Mouse (Mus musculus) ES-E14 (cell line): ENCODE data around the gene Serpina3b. TPM values are rescaled to one million over a fixed set of nuclear protein-coding genes. Genes with fewer than 3 reads are reported as not detected.

Experiments
- DNase-seq: peaks from one replicate; pipeline ENCODE4 v3.0.0-alpha.2; 2013; ENCODE audit warnings: low read depth, low spot score
- H3K27ac ChIP-seq: 2 replicates; pipeline ENCODE4 v1.5.1; 2012; ENCODE audit warnings: low read depth, mild to moderate bottlenecking, low read length, moderate library complexity, mixed read lengths; ENCODE audit not compliant: poor library complexity, insufficient read depth, severe bottlenecking
- H3K36me3 ChIP-seq: 2 replicates; pipeline ENCODE4 v1.6.1; 2012; ENCODE audit warnings: mild to moderate bottlenecking, low read length, moderate library complexity, mixed read lengths; ENCODE audit not compliant: control insufficient read depth, poor library complexity, insufficient read depth, severe bottlenecking
- H3K4me1 ChIP-seq, 2 experiments: fragments of 150-350 bp in 1 of 2; sonication (generic) in 1 of 2; 2 replicates each; pipeline ENCODE4 v1.6.1; 2012; ENCODE audit warnings: low read length in 2 of 2, mild to moderate bottlenecking in 1 of 2, mixed read lengths in 1 of 2; ENCODE audit not compliant: control insufficient read depth in 2 of 2, insufficient read depth in 2 of 2, poor library complexity in 1 of 2
- H3K4me3 ChIP-seq, 2 experiments: fragments of 150-350 bp in 1 of 2; sonication (generic) in 1 of 2; 2 replicates each; pipeline ENCODE4 v1.5.1; 2012; ENCODE audit warnings: low read length in 2 of 2, low read depth in 1 of 2, mild to moderate bottlenecking in 1 of 2, mixed read lengths in 1 of 2; ENCODE audit not compliant: insufficient read depth in 1 of 2, poor library complexity in 1 of 2, severe bottlenecking in 1 of 2
- H3K9ac ChIP-seq: 2 replicates; pipeline ENCODE4 v1.6.1; 2012; ENCODE audit warnings: low read depth, mild to moderate bottlenecking, low read length, mixed read lengths; ENCODE audit not compliant: poor library complexity, insufficient read depth, severe bottlenecking
- H3K9me3 ChIP-seq: fragments of 150-350 bp; sonication (generic); 2 replicates; pipeline ENCODE4 v1.6.1; 2012; ENCODE audit warnings: low read depth, mild to moderate bottlenecking, low read length; ENCODE audit not compliant: control insufficient read depth, insufficient read depth
- CHD2 ChIP-seq: IDR thresholded peaks from 2 replicates; pipeline ENCODE4 v1.6.1; 2014; ENCODE audit warnings: mild to moderate bottlenecking, low read depth, low read length, inconsistent platforms
- HCFC1 ChIP-seq: IDR thresholded peaks from 2 replicates; pipeline ENCODE4 v1.6.1; 2012; ENCODE audit warnings: low read length, inconsistent platforms, borderline replicate concordance; ENCODE audit not compliant: insufficient read depth
- MAFK ChIP-seq: IDR thresholded peaks from 2 replicates; pipeline ENCODE4 v1.6.1; 2014; ENCODE audit warnings: mild to moderate bottlenecking, low read depth, low read length, inconsistent platforms; ENCODE audit not compliant: insufficient read depth
- ZC3H11A ChIP-seq: IDR thresholded peaks from 2 replicates; pipeline ENCODE4 v1.6.1; 2012; ENCODE audit warnings: low read depth, mild to moderate bottlenecking, inconsistent platforms, low read length, borderline replicate concordance
- ZNF384 ChIP-seq: IDR thresholded peaks from 2 replicates; pipeline ENCODE4 v1.6.1; 2012; ENCODE audit warnings: low read depth, low read length, inconsistent platforms
- in situ Hi-C, 2 experiments: fragments of 600-800 bp; cut with MboI; formaldehyde crosslinking; loops; one replicate each; pipeline ENCODE4 v1.15.1; 2025; ENCODE audit warnings: low sequenced_read_pairs in 2 of 2, inconsistent platforms in 1 of 2; ENCODE audit not compliant: unreplicated experiment in 2 of 2
- total RNA-seq: library from RNA; depleted of rRNA; stranded (reverse); fragments of 300-350 nt; gene quantifications from 2 replicates; pipeline ENCODE4 v1.2.3, GENCODE M21; 2012; rRNA removed

Gene Serpina3b
- not detected in 2 replicates for total RNA-seq

- in situ Hi-C loops = no loop called here
- Histone ChIP-seq H3K4me3 (no peak within 1 kb of the TSS), H3K27ac (no peak within 1 kb of the TSS), H3K9me3 (no peaks in the 10 kb centered on the region), H3K4me1 (no peaks in the 10 kb centered on the region), H3K9ac (no peak within 1 kb of the TSS), H3K36me3 (no peaks in the 10 kb centered on the region)
- TF ChIP-seq CHD2 = no peak
- no peak for TF ChIP-seq HCFC1
- no peak for TF ChIP-seq MAFK
- no peak for TF ChIP-seq ZC3H11A
- TF ChIP-seq ZNF384 = no peak
- no peak for DNase-seq
These were observed at the start of gene Serpina3b for GRCm38 (mm10) chr12:104127696-104128095. Gene Serpina3b, plus strand, starts transcription at chr12:104127996.

GRCm38 (mm10) chr12:104090119-104090518 is 37.7 kb upstream of the Serpina3b start:
- in situ Hi-C loops = no loop called here
- Histone ChIP-seq H3K4me3 (no peak overlapping the region), H3K36me3 (no peaks in the 10 kb centered on the region), H3K9ac (no peak overlapping the region), H3K4me1 (no peaks in the 10 kb centered on the region), H3K27ac (no peak overlapping the region), H3K9me3 (no peaks in the 10 kb centered on the region)
- DNase-seq = no peak
- TF ChIP-seq MAFK (no peak), ZNF384 (no peak), ZC3H11A (no peak), CHD2 (no peak), HCFC1 (no peak)

GRCm38 (mm10) chr12:104091303-104091702 is 36.5 kb upstream of the Serpina3b start:
- Histone ChIP-seq H3K27ac (no peak overlapping the region), H3K4me3 (no peak overlapping the region), H3K4me1 (no peaks in the 10 kb centered on the region), H3K36me3 (no peaks in the 10 kb centered on the region), H3K9me3 (no peaks in the 10 kb centered on the region), H3K9ac (no peak overlapping the region)
- in situ Hi-C loops = no loop called here
- TF ChIP-seq ZNF384 = no peak
- no peak for TF ChIP-seq HCFC1
- no peak for TF ChIP-seq MAFK
- no peak for TF ChIP-seq CHD2
- TF ChIP-seq ZC3H11A = no peak
- no peak for DNase-seq

GRCm38 (mm10) chr12:104100768-104101167 is 27.0 kb upstream of the Serpina3b start, which contains the start of gene Serpina5:
Gene Serpina5, plus strand, starts transcription at chr12:104101113.
- Histone ChIP-seq H3K9ac (no peak within 1 kb of the TSS), H3K9me3 (no peaks in the 10 kb centered on the region), H3K4me1 (no peaks in the 10 kb centered on the region), H3K4me3 (no peak within 1 kb of the TSS), H3K36me3 (no peaks in the 10 kb centered on the region), H3K27ac (no peak within 1 kb of the TSS)
- in situ Hi-C loops = no loop called here
- TF ChIP-seq CHD2 (no peak), ZC3H11A (no peak), ZNF384 (no peak), MAFK (no peak), HCFC1 (no peak)
- DNase-seq = no peak

GRCm38 (mm10) chr12:104105847-104106246 is 21.9 kb upstream of the Serpina3b start:
- H3K9ac ChIP-seq = no peak overlapping the region
- no peak overlapping the region for H3K4me3 ChIP-seq
- no peaks in the 10 kb centered on the region for H3K36me3 ChIP-seq
- no peak for TF ChIP-seq HCFC1
- TF ChIP-seq ZC3H11A = no peak
- TF ChIP-seq MAFK = no peak
- no peak for TF ChIP-seq ZNF384
- no peak for TF ChIP-seq CHD2
- H3K4me1 ChIP-seq = no peaks in the 10 kb centered on the region
- no peak for DNase-seq
- in situ Hi-C loops = no loop called here
- no peaks in the 10 kb centered on the region for H3K9me3 ChIP-seq
- no peak overlapping the region for H3K27ac ChIP-seq
